In genomic region chr13:62652681-62653368, GRCm38 (mm10) we compare ENCODE assay signal across 8 mouse cellular contexts. TPM values are rescaled to one million over a fixed set of nuclear protein-coding genes. Genes with fewer than 3 reads are reported as not detected.
A peak's percentile ranks its signal among the peaks of the same experiment; 100 is the strongest.
DNase-seq lines count a peak whose midpoint lies in the region; ATAC-seq lines count a peak whose summit lies in the region.
"Not testable (repeated sequence)": the region's sequence is repeated elsewhere in the genome, so short reads cannot be mapped to it uniquely, and the experiment has no call there.

No protein-coding gene starts in this region.

- peak; percentile 100 for ATAC-seq in intestine, embryonic 14.5 days (replicated peaks; ENCODE audit: low FRiP score, low TSS enrichment, low read depth)
- ATAC-seq in megakaryocyte progenitor cell, adult 5-6 weeks (replicated peaks; ENCODE audit: poor library complexity), result peak; percentile 100

- H3K9me3 ChIP-seq in intestine, embryonic 14.5 days (ENCODE audit: control insufficient read depth, low read length), result not testable (repeated sequence)

- peak overlapping the region; percentile 49 for H3K4me2 ChIP-seq in intestine, embryonic 14.5 days (ENCODE audit: low read length)

- intact Hi-C loops in left cerebral cortex, postnatal 10 days (cut with DNase I), result not testable (repeated sequence)

- H3K4me3 ChIP-seq in intestine, embryonic 14.5 days (ENCODE audit: low read depth, low read length), result peak overlapping the region; percentile 64

- H3K36me3 ChIP-seq in intestine, embryonic 14.5 days (ENCODE audit: control insufficient read depth, insufficient read depth, low read length), result not testable (repeated sequence)

- DNase-seq in adrenal gland, adult (ENCODE audit: inconsistent age in 2 of 2, low spot score in 1 of 2), result peak; percentile 74 to 92
- DNase-seq in embryo, embryonic 10.5 days (ENCODE audit: low spot score), result peak; percentile 88
- peak; percentile 70 for DNase-seq in gastrocnemius, postnatal 25 days
- DNase-seq in intestine, embryonic 14.5 days (ENCODE audit: low spot score), result peak; percentile 83
- peak; percentile 68 to 71 for DNase-seq in left cerebral cortex, postnatal 10 days (ENCODE audit: extremely low spot score in 1 of 2, low spot score in 2 of 2)
- DNase-seq in right cerebral cortex, postnatal 10 days (ENCODE audit: low spot score in 2 of 2), result peak; percentile 82 to 89
- peak; percentile 53 to 62 for DNase-seq in urinary bladder, postnatal 36 days (ENCODE audit: low spot score in 2 of 2)

- WGBS in intestine, embryonic 14.5 days, result 2% methylated on average over 16 of the region's 16 CpGs

- H3K27ac ChIP-seq in intestine, embryonic 14.5 days (ENCODE audit: low read depth), result not testable (repeated sequence)

- H3K9ac ChIP-seq in intestine, embryonic 14.5 days (ENCODE audit: low read length), result peak overlapping the region; percentile 44

- not testable (repeated sequence) for H3K27me3 ChIP-seq in intestine, embryonic 14.5 days (replicated peaks; ENCODE audit: control insufficient read depth, insufficient read depth, low read length)

- not testable (repeated sequence) for H3K4me1 ChIP-seq in intestine, embryonic 14.5 days (replicated peaks; ENCODE audit: control insufficient read depth, insufficient read depth, low read length)

RNA-seq across cellular contexts. Expression of gene 6720489N17Rik, which starts 28.8 kb away (rescaled TPM):
- total RNA-seq in gastrocnemius, postnatal 25 days (2021), result under 1 TPM; 0.64 to 0.67 TPM
- 12.1 and 15.3 TPM in 2 replicates for polyA plus RNA-seq in intestine, embryonic 14.5 days (2014; fragmentation: Nextera tagmentation; extraction: Ambion mirVana)
- 1 to 10 TPM; 3.3 to 3.5 TPM for total RNA-seq in left cerebral cortex, postnatal 10 days (2021)
- 8.5 and 15.3 TPM in 2 replicates for total RNA-seq in megakaryocyte progenitor cell, adult 5-6 weeks (2015)
- total RNA-seq in megakaryocyte progenitor cell, adult 5-6 weeks (2017), result 19.0 and 20.6 TPM in 2 replicates
